Mouse (Mus musculus): ENCODE data around the gene Gm20388. TPM values are rescaled to one million over a fixed set of nuclear protein-coding genes. Genes with fewer than 3 reads are reported as not detected.

Gm20388 gene
- polyA plus RNA-seq, 1 experiment from 2014 or later: not detected

GRCm38 (mm10) chr8:119994114-119994513, 83.5 kb downstream of the Gm20388 start:
- Histone ChIP-seq H3K9ac (ENCODE audit: low read depth, low read length) (no peak overlapping the region), H3K4me2 (replicated peaks; ENCODE audit: low read depth) (peak overlapping the region; percentile 56), H3K4me3 (ENCODE audit: low read depth, low read length) (no peak overlapping the region), H3K27ac (ENCODE audit: low read depth, low read length) (no peak overlapping the region), H3K4me1 (replicated peaks; ENCODE audit: control insufficient read depth, insufficient read depth, low read length) (no peaks in the 10 kb centered on the region), H3K9me3 (ENCODE audit: control insufficient read depth) (no peaks in the 10 kb centered on the region), H3K36me3 (ENCODE audit: control insufficient read depth, insufficient read depth) (no peaks in the 10 kb centered on the region), H3K27me3 (replicated peaks; ENCODE audit: control insufficient read depth, insufficient read depth, low read length) (peaks cover 16% of the 10 kb centered on the region; the same call in 1 of the 2 replicates)
- TF ChIP-seq CTCF (IDR thresholded peaks at IDR 0.05; ENCODE audit: low read depth): no peak
- no peak for ATAC-seq
- 71% methylated on average over 7 of the region's 7 CpGs for WGBS

GRCm38 (mm10) chr8:119994556-119994955, 83.9 kb downstream of the Gm20388 start:
- H3K4me1 ChIP-seq (replicated peaks; ENCODE audit: control insufficient read depth, insufficient read depth, low read length): no peaks in the 10 kb centered on the region
- WGBS: 46% methylated on average over 6 of the region's 6 CpGs
- TF ChIP-seq CTCF (IDR thresholded peaks at IDR 0.05; ENCODE audit: low read depth): no peak

DNA sequence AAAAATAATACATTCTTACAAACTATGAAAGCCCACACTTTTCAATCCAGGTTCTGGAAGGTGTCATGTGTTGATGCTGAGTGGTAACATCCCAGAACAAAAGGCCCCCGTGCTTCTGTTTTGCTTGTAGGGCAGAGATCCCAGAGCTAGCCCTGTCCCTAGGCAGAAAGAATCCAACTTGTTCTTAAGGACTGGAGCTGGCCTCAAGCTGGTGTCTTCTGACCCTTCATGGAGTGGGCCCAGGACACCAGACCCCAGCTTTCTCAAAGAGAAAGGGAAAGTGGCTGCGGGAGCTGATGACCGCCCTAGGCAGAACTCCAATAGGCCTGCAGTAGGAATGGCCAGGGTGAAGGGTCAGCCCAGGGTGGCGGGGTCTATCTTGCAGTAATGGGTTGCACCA, 86.6 kb downstream of the Gm20388 start:
- H3K27ac ChIP-seq (ENCODE audit: low read depth, low read length): no peak overlapping the region
- no peak overlapping the region for H3K4me3 ChIP-seq (ENCODE audit: low read depth, low read length)
- H3K4me2 ChIP-seq (replicated peaks; ENCODE audit: low read depth): no peak overlapping the region
- TF ChIP-seq CTCF (IDR thresholded peaks at IDR 0.05; ENCODE audit: low read depth): no peak
- H3K36me3 ChIP-seq (ENCODE audit: control insufficient read depth, insufficient read depth): no peaks in the 10 kb centered on the region
- no peak for ATAC-seq
- H3K9ac ChIP-seq (ENCODE audit: low read depth, low read length): no peak overlapping the region
- WGBS: 88% methylated on average over 4 of the region's 4 CpGs
- H3K4me1 ChIP-seq (replicated peaks; ENCODE audit: control insufficient read depth, insufficient read depth, low read length): no peaks in the 10 kb centered on the region
- H3K27me3 ChIP-seq (replicated peaks; ENCODE audit: control insufficient read depth, insufficient read depth, low read length): peaks cover 7% of the 10 kb centered on the region; the same call in 1 of the 2 replicates
- H3K9me3 ChIP-seq (ENCODE audit: control insufficient read depth): no peaks in the 10 kb centered on the region

More at GRCm38 (mm10) chr8:119994556-119994955, 83.9 kb downstream of the Gm20388 start:
- ATAC-seq: no peak
- H3K9ac ChIP-seq (ENCODE audit: low read depth, low read length): no peak overlapping the region
- H3K27me3 ChIP-seq (replicated peaks; ENCODE audit: control insufficient read depth, insufficient read depth, low read length): peaks cover 16% of the 10 kb centered on the region; the same call in 1 of the 2 replicates
- H3K9me3 ChIP-seq (ENCODE audit: control insufficient read depth): no peaks in the 10 kb centered on the region
- H3K4me2 ChIP-seq (replicated peaks; ENCODE audit: low read depth): peak overlapping the region; percentile 56
- H3K4me3 ChIP-seq (ENCODE audit: low read depth, low read length): no peak overlapping the region
- H3K27ac ChIP-seq (ENCODE audit: low read depth, low read length): no peak overlapping the region
- H3K36me3 ChIP-seq (ENCODE audit: control insufficient read depth, insufficient read depth): no peaks in the 10 kb centered on the region

GRCm38 (mm10) chr8:120000461-120000860, 89.8 kb downstream of the Gm20388 start:
- no peaks in the 10 kb centered on the region for H3K4me1 ChIP-seq (replicated peaks; ENCODE audit: control insufficient read depth, insufficient read depth, low read length)
- no peak overlapping the region for H3K4me2 ChIP-seq (replicated peaks; ENCODE audit: low read depth)
- no peaks in the 10 kb centered on the region for H3K9me3 ChIP-seq (ENCODE audit: control insufficient read depth)
- TF ChIP-seq CTCF (IDR thresholded peaks at IDR 0.05; ENCODE audit: low read depth): no peak
- no peaks in the 10 kb centered on the region for H3K36me3 ChIP-seq (ENCODE audit: control insufficient read depth, insufficient read depth)
- no peak overlapping the region for H3K4me3 ChIP-seq (ENCODE audit: low read depth, low read length)
- no peak overlapping the region for H3K9ac ChIP-seq (ENCODE audit: low read depth, low read length)
- 30% methylated on average over 8 of the region's 8 CpGs for WGBS
- H3K27ac ChIP-seq (ENCODE audit: low read depth, low read length): no peak overlapping the region
- H3K27me3 ChIP-seq (replicated peaks; ENCODE audit: control insufficient read depth, insufficient read depth, low read length): no peaks in the 10 kb centered on the region
- no peak for ATAC-seq

DNA sequence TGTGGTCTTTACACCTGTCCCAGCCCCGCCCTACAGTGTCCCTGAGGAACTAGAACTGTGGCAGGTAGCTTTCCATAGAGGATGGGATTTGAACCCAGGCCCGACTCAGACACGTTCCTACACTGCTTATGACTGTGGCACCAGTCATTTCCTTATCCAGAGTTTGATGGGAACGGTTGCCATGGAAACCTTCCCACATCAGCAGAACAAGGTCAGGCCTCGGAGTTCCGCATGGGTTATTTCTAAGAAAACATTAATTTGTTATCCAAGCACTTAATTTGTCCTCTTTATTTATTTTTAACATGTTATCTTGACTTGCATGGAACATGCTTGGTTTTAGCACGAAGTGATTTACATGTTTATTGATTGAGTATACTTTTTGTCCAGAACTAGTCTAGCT, 91.1 kb downstream of the Gm20388 start:
- Histone ChIP-seq H3K4me3 (ENCODE audit: low read depth, low read length) (no peak overlapping the region), H3K4me1 (replicated peaks; ENCODE audit: control insufficient read depth, insufficient read depth, low read length) (no peaks in the 10 kb centered on the region), H3K9ac (ENCODE audit: low read depth, low read length) (no peak overlapping the region), H3K27ac (ENCODE audit: low read depth, low read length) (no peak overlapping the region), H3K36me3 (ENCODE audit: control insufficient read depth, insufficient read depth) (no peaks in the 10 kb centered on the region), H3K9me3 (ENCODE audit: control insufficient read depth) (no peaks in the 10 kb centered on the region), H3K27me3 (replicated peaks; ENCODE audit: control insufficient read depth, insufficient read depth, low read length) (no peaks in the 10 kb centered on the region), H3K4me2 (replicated peaks; ENCODE audit: low read depth) (no peak overlapping the region)
- 65% methylated on average over 7 of the region's 7 CpGs for WGBS
- TF ChIP-seq CTCF (IDR thresholded peaks at IDR 0.05; ENCODE audit: low read depth): no peak
- ATAC-seq: no peak

GRCm38 (mm10) chr8:120002348-120002747, 91.7 kb downstream of the Gm20388 start:
- 59% methylated on average over 9 of the region's 9 CpGs for WGBS
- no peak for ATAC-seq
- TF ChIP-seq CTCF (IDR thresholded peaks at IDR 0.05; ENCODE audit: low read depth): no peak

More at GRCm38 (mm10) chr8:120002348-120002747, 91.7 kb downstream of the Gm20388 start:
- no peak overlapping the region for H3K4me2 ChIP-seq (replicated peaks; ENCODE audit: low read depth)
- no peaks in the 10 kb centered on the region for H3K27me3 ChIP-seq (replicated peaks; ENCODE audit: control insufficient read depth, insufficient read depth, low read length)
- no peaks in the 10 kb centered on the region for H3K4me1 ChIP-seq (replicated peaks; ENCODE audit: control insufficient read depth, insufficient read depth, low read length)
- no peak overlapping the region; the same call in 1 of the 2 replicates for H3K27ac ChIP-seq (ENCODE audit: low read depth, low read length)
- no peaks in the 10 kb centered on the region for H3K36me3 ChIP-seq (ENCODE audit: control insufficient read depth, insufficient read depth)
- H3K4me3 ChIP-seq (ENCODE audit: low read depth, low read length): no peak overlapping the region
- H3K9ac ChIP-seq (ENCODE audit: low read depth, low read length): no peak overlapping the region
- H3K9me3 ChIP-seq (ENCODE audit: control insufficient read depth): no peaks in the 10 kb centered on the region
